Mouse (Mus musculus): ENCODE data around the gene Ltb.

- TF ChIP-seq GATA1 (IDR thresholded peaks at IDR 0.05; ENCODE audit: borderline replicate concordance, low read length) (no peak), FLI1 (IDR thresholded peaks at IDR 0.05; ENCODE audit: low read length) (no peak)
These were observed 2.0 kb downstream of the Ltb start for GRCm38 (mm10) chr17:35196321-35196641.
